ENCODE assay signal across 18 mouse cellular contexts in genomic region chr11:26824080-26824727, GRCm38 (mm10).
A peak's percentile ranks its signal among the peaks of the same experiment; 100 is the strongest.
DNase-seq lines count a peak whose midpoint lies in the region; ATAC-seq and TF ChIP-seq lines count a peak whose summit lies in the region.
"Had no signal": no experiment of that assay in that cellular context is flagged by ENCODE, and none has a peak within 500 bp of the region (broad histone marks: within the 10 kb centered on the region; RNA-seq: fewer than 3 reads in every experiment).

No protein-coding gene starts in this region.

- peak; percentile 32 for DNase-seq in embryonic facial prominence, embryonic 14.5 days (ENCODE audit: low spot score)
- DNase-seq in embryonic facial prominence, embryonic 10.5 days (ENCODE audit: low spot score), result no peak
- DNase-seq in limb, embryonic 10.5 days (ENCODE audit: low spot score), result no peak
- DNase-seq in brain, embryonic 14.5 days (ENCODE audit: low read depth), result peak; percentile 64
- DNase-seq in left cerebral cortex, adult 18-20 months (ENCODE audit: low spot score in 2 of 2), result no peak
- DNase-seq: gastrocnemius, postnatal 10 days; heart, postnatal 36 days; right cerebral cortex, postnatal 25 days; thymus, postnatal 25 days had no signal

- H3K36me3 ChIP-seq in embryonic facial prominence, embryonic 14.5 days (ENCODE audit: control insufficient read depth, insufficient read depth, low read length), result no peaks in the 10 kb centered on the region
- no peaks in the 10 kb centered on the region for H3K36me3 ChIP-seq in embryonic facial prominence, embryonic 10.5 days (replicated peaks)
- H3K36me3 ChIP-seq in limb, embryonic 13.5 days, result no peaks in the 10 kb centered on the region
- H3K36me3 ChIP-seq in limb, embryonic 10.5 days, result no peaks in the 10 kb centered on the region
- H3K36me3 ChIP-seq in heart, embryonic 11.5 days (ENCODE audit: control insufficient read depth, insufficient read depth, low read length), result no peaks in the 10 kb centered on the region
- H3K36me3 ChIP-seq: heart, embryonic 10.5 days; kidney, embryonic 15.5 days; liver, embryonic 15.5 days; neural tube, embryonic 12.5 days had no signal

- TF ChIP-seq CTCF in brain, embryonic 14.5 days (IDR thresholded peaks at IDR 0.05; ENCODE audit: borderline replicate concordance, extremely low read depth, insufficient read depth, insufficient read length), result no peak

- WGBS in embryonic facial prominence, embryonic 14.5 days, result 63% methylated on average over 8 of the region's 8 CpGs
- 89% methylated on average over 8 of the region's 8 CpGs for whole genome bisulfite sequencing in embryonic facial prominence, embryonic 10.5 days
- 70% methylated on average over 8 of the region's 8 CpGs for WGBS in limb, embryonic 13.5 days
- WGBS in limb, embryonic 10.5 days, result 90% methylated on average over 8 of the region's 8 CpGs
- WGBS in heart, embryonic 11.5 days (ENCODE audit: insufficient replicate concordance), result 82% methylated on average over 8 of the region's 8 CpGs

- no peak overlapping the region for H3K9ac ChIP-seq in embryonic facial prominence, embryonic 14.5 days (ENCODE audit: low read depth, low read length)
- H3K9ac ChIP-seq in limb, embryonic 13.5 days, result no peak overlapping the region
- no peak overlapping the region for H3K9ac ChIP-seq in heart, embryonic 11.5 days (ENCODE audit: low read depth, low read length)
- H3K9ac ChIP-seq: kidney, embryonic 15.5 days; liver, embryonic 15.5 days; neural tube, embryonic 12.5 days had no signal

- no peak overlapping the region for H3K27ac ChIP-seq in embryonic facial prominence, embryonic 14.5 days (replicated peaks; ENCODE audit: low read depth, low read length)
- H3K27ac ChIP-seq in embryonic facial prominence, embryonic 10.5 days (replicated peaks), result no peak overlapping the region
- H3K27ac ChIP-seq in limb, embryonic 13.5 days, result no peak overlapping the region
- no peak overlapping the region for H3K27ac ChIP-seq in limb, embryonic 10.5 days
- no peak overlapping the region for H3K27ac ChIP-seq in heart, embryonic 11.5 days (ENCODE audit: low read depth, low read length)
- H3K27ac ChIP-seq: heart, embryonic 10.5 days; kidney, embryonic 15.5 days; liver, embryonic 15.5 days; neural tube, embryonic 12.5 days had no signal

- TF ChIP-seq POLR2A in brain, embryonic 14.5 days (IDR thresholded peaks at IDR 0.05; ENCODE audit: borderline replicate concordance, extremely low read depth, insufficient read depth, insufficient read length, poor library complexity, severe bottlenecking), result no peak

- no peak overlapping the region for H3K4me2 ChIP-seq in embryonic facial prominence, embryonic 14.5 days (ENCODE audit: low read depth, low read length)
- H3K4me2 ChIP-seq in limb, embryonic 13.5 days (replicated peaks), result no peak overlapping the region
- no peak overlapping the region for H3K4me2 ChIP-seq in heart, embryonic 11.5 days
- H3K4me2 ChIP-seq: kidney, embryonic 15.5 days; liver, embryonic 15.5 days; neural tube, embryonic 12.5 days had no signal

- no peaks in the 10 kb centered on the region for H3K27me3 ChIP-seq in embryonic facial prominence, embryonic 14.5 days (replicated peaks; ENCODE audit: control insufficient read depth, insufficient read depth, low read length)
- H3K27me3 ChIP-seq in embryonic facial prominence, embryonic 10.5 days (replicated peaks; ENCODE audit: low read depth, poor library complexity, severe bottlenecking), result no peaks in the 10 kb centered on the region
- no peaks in the 10 kb centered on the region for H3K27me3 ChIP-seq in limb, embryonic 13.5 days
- no peaks in the 10 kb centered on the region for H3K27me3 ChIP-seq in limb, embryonic 10.5 days (ENCODE audit: low read depth, poor library complexity, severe bottlenecking)
- no peaks in the 10 kb centered on the region for H3K27me3 ChIP-seq in heart, embryonic 11.5 days (ENCODE audit: control insufficient read depth, insufficient read depth, low read length)
- H3K27me3 ChIP-seq: kidney, embryonic 15.5 days; liver, embryonic 15.5 days; neural tube, embryonic 12.5 days had no signal

- no peaks in the 10 kb centered on the region for H3K9me3 ChIP-seq in embryonic facial prominence, embryonic 14.5 days (ENCODE audit: control insufficient read depth, low read length)
- no peaks in the 10 kb centered on the region for H3K9me3 ChIP-seq in embryonic facial prominence, embryonic 10.5 days
- no peaks in the 10 kb centered on the region for H3K9me3 ChIP-seq in limb, embryonic 13.5 days
- H3K9me3 ChIP-seq in limb, embryonic 10.5 days (replicated peaks), result no peaks in the 10 kb centered on the region
- H3K9me3 ChIP-seq in heart, embryonic 11.5 days (replicated peaks; ENCODE audit: control insufficient read depth, low read length), result no peaks in the 10 kb centered on the region
- H3K9me3 ChIP-seq: heart, embryonic 10.5 days; kidney, embryonic 15.5 days; liver, embryonic 15.5 days; neural tube, embryonic 12.5 days had no signal

- no peak for ATAC-seq in embryonic facial prominence, embryonic 14.5 days (ENCODE audit: low read depth)
- peak; percentile 59; the same call in 1 of the 2 replicates for ATAC-seq in limb, embryonic 13.5 days (ENCODE audit: low FRiP score, low read depth)
- ATAC-seq in megakaryocyte, adult 5-6 weeks (ENCODE audit: poor library complexity, severe bottlenecking), result peak; percentile 51
- ATAC-seq in heart, embryonic 11.5 days (replicated peaks; ENCODE audit: insufficient number of reproducible peaks, low FRiP score, low TSS enrichment), result no peak
- ATAC-seq: intestine, embryonic 16.5 days; lung, postnatal 0 days had no signal

- no peak overlapping the region for H3K4me3 ChIP-seq in embryonic facial prominence, embryonic 14.5 days (ENCODE audit: low read depth, low read length)
- no peak overlapping the region for H3K4me3 ChIP-seq in embryonic facial prominence, embryonic 10.5 days
- no peak overlapping the region for H3K4me3 ChIP-seq in limb, embryonic 13.5 days
- H3K4me3 ChIP-seq in limb, embryonic 10.5 days, result no peak overlapping the region
- H3K4me3 ChIP-seq in heart, embryonic 11.5 days (ENCODE audit: low read depth, low read length), result no peak overlapping the region
- H3K4me3 ChIP-seq: heart, embryonic 10.5 days; kidney, embryonic 15.5 days; liver, embryonic 15.5 days; neural tube, embryonic 12.5 days had no signal

- H3K4me1 ChIP-seq in embryonic facial prominence, embryonic 14.5 days (ENCODE audit: control insufficient read depth, insufficient read depth, low read length), result no peaks in the 10 kb centered on the region; the same call in 1 of the 2 replicates
- no peaks in the 10 kb centered on the region for H3K4me1 ChIP-seq in embryonic facial prominence, embryonic 10.5 days
- H3K4me1 ChIP-seq in limb, embryonic 13.5 days, result no peaks in the 10 kb centered on the region
- no peaks in the 10 kb centered on the region for H3K4me1 ChIP-seq in limb, embryonic 10.5 days
- no peaks in the 10 kb centered on the region for H3K4me1 ChIP-seq in heart, embryonic 11.5 days (ENCODE audit: control insufficient read depth, insufficient read depth, low read length)
- H3K4me1 ChIP-seq: heart, embryonic 10.5 days; kidney, embryonic 15.5 days; liver, embryonic 15.5 days; neural tube, embryonic 12.5 days had no signal

Comparison
In these comparisons a context has a peak if more than half of its experiments do, and no peak if none do; other contexts are left out.
1. DNase-seq: peak in embryonic facial prominence, embryonic 14.5 days (single experiment) and brain, embryonic 14.5 days (single experiment); none in embryonic facial prominence, embryonic 10.5 days (single experiment), limb, embryonic 10.5 days (single experiment) and left cerebral cortex, adult 18-20 months (0 of 2).
2. ATAC-seq: peak in limb, embryonic 13.5 days (single experiment) and megakaryocyte, adult 5-6 weeks (single experiment); none in embryonic facial prominence, embryonic 14.5 days (single experiment) and heart, embryonic 11.5 days (single experiment).